8 mouse cellular contexts compared by ENCODE assay signal in the genomic region with DNA sequence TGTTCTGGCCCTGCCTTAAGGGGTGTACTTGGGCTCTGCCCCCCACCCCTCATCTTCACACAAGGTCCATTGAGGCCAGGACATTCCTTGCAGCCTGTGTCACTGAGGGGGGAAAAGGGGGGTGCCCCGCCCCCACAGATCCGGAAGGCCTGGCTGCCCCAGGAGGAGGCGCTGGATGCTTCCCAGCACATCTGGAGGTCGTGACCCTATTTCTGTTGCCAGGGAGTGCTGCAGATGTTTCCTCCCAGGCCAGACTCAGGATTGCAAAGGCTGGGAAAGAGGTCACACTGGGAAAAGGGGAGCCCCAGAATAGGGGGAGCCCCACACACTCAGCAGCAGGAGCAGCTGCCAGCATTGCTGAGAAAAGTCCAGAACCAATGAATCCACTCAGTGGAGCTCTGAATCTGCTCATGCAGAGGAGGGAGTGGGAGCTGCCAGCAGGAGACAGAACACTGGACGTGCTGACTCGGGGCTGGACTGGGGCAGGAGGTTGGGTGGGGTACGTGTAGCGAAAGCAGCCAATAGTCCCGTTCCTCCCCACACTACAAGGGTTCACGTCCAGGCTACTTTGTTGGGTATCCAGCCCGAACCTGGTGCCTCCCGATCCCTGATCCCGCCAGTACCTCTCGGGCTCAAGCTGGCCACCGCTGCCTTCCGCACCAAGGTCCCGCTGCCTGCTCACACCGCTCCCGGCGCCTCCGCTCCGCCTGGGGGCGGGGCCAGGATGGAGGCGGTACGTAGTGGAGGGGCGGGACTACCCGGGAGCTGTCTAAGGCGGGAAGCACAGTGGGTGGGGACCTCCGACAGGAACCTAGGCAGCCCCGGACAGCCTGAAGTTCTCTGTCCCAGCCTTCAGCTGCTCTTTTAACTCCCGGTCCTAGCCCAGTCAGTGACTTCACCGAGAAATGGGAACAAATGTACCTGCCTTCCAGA. TPM values are rescaled to one million over a fixed set of nuclear protein-coding genes. Genes with fewer than 3 reads are reported as not detected.
DNase-seq lines count a peak whose midpoint lies in the region; ATAC-seq and TF ChIP-seq lines count a peak whose summit lies in the region.

Gene Sipa1 (minus strand): TSS at position 727 of the 933 bp plus-strand sequence.

- DNase-seq in Muller cell, postnatal 12 days (ENCODE audit: inconsistent ontology term), result peak; percentile 95
- peak; percentile 58 for DNase-seq in cerebellum, adult 9-10 months
- peak; percentile 49 to 53 for DNase-seq in layer of hippocampus, adult 8-10 months (ENCODE audit: low spot score in 2 of 2)
- DNase-seq in lung, embryonic 14.5 days, result peak; percentile 96
- DNase-seq in thymus, adult 2 months, result peak; percentile 98

- peak; percentile 23; the same call in 1 of the 2 replicates for TF ChIP-seq CTCF in lung, embryonic 14.5 days (IDR thresholded peaks at IDR 0.05; ENCODE audit: low read depth)
- TF ChIP-seq CTCF in thymus, adult 2 months (IDR thresholded peaks at IDR 0.05; ENCODE audit: borderline replicate concordance, control insufficient read depth, extremely low read depth, insufficient read depth, low read length, poor library complexity), result peak; percentile 57; the same call in 1 of the 2 replicates

- peak within 1 kb of the TSS; percentile 60 for H3K4me2 ChIP-seq in lung, embryonic 14.5 days

- H3K27ac ChIP-seq in lung, embryonic 14.5 days (ENCODE audit: low read depth), result peak within 1 kb of the TSS; percentile 91
- peak within 1 kb of the TSS; percentile 86 for H3K27ac ChIP-seq in thymus, adult 2 months (ENCODE audit: control insufficient read depth, insufficient read depth, low read length)

- TF ChIP-seq POLR2A in thymus, adult 2 months (IDR thresholded peaks at IDR 0.05; ENCODE audit: control insufficient read depth, extremely low read depth, insufficient read depth, low read length, poor library complexity), result peak; percentile 92

- H3K4me1 ChIP-seq in lung, embryonic 14.5 days (ENCODE audit: insufficient read depth), result peaks cover 5% of the 10 kb centered on the region; the same call in 1 of the 2 replicates
- H3K4me1 ChIP-seq in thymus, adult 2 months (replicated peaks; ENCODE audit: control insufficient read depth, insufficient read depth, low read length), result peaks cover 33% of the 10 kb centered on the region

- WGBS in lung, embryonic 14.5 days, result 1% methylated on average over 32 of the region's 32 CpGs
- 2% methylated on average over 32 of the region's 32 CpGs for WGBS in thymus, adult 2 months

- H3K9ac ChIP-seq in lung, embryonic 14.5 days, result peak within 1 kb of the TSS; percentile 60

- peaks cover 50% of the 10 kb centered on the region for H3K36me3 ChIP-seq in lung, embryonic 14.5 days (ENCODE audit: insufficient read depth)
- peaks cover 15% of the 10 kb centered on the region for H3K36me3 ChIP-seq in thymus, adult 2 months (ENCODE audit: control insufficient read depth, insufficient read depth, low read length)

- H3K9me3 ChIP-seq in lung, embryonic 14.5 days (ENCODE audit: low read depth, low read length), result no peaks in the 10 kb centered on the region

- no peaks in the 10 kb centered on the region for H3K27me3 ChIP-seq in lung, embryonic 14.5 days (ENCODE audit: insufficient read depth, low read length)
- no peaks in the 10 kb centered on the region for H3K27me3 ChIP-seq in thymus, adult 2 months (ENCODE audit: control insufficient read depth, insufficient read depth, low read length)

- peak within 1 kb of the TSS; percentile 58 for H3K4me3 ChIP-seq in lung, embryonic 14.5 days (ENCODE audit: low read depth, low read length)
- H3K4me3 ChIP-seq in thymus, adult 2 months (ENCODE audit: control insufficient read depth, insufficient read depth, low read length), result peak within 1 kb of the TSS; percentile 75

- ATAC-seq in frontal cortex, adult (ENCODE audit: low TSS enrichment), result peak; percentile 78
- ATAC-seq in hematopoietic stem cell, adult 5-6 weeks (replicated peaks in 1 of 2; ENCODE audit: insufficient read depth in 1 of 2, low FRiP score in 2 of 2, low TSS enrichment in 1 of 2, low read depth in 1 of 2, poor library complexity in 2 of 2, severe bottlenecking in 2 of 2), result peak; percentile 83 to 89
- ATAC-seq in lung, embryonic 14.5 days (ENCODE audit: insufficient read depth), result peak; percentile 95
- ATAC-seq in neutrophil, adult 5-6 weeks (ENCODE audit: extremely low read depth, insufficient number of reproducible peaks, low FRiP score, poor library complexity, severe bottlenecking), result peak; percentile 65

RNA-seq across cellular contexts. Expression of gene Sipa1, which starts in this region (rescaled TPM):
- total RNA-seq in hematopoietic stem cell, adult 5-6 weeks (2017), result 33.0 and 33.8 TPM in 2 replicates
- 10 to 100 TPM; 16.2 to 20.4 (median 19.4) TPM for total RNA-seq in layer of hippocampus, adult 8-10 months (2022)
- 40.4 and 49.3 TPM in 2 replicates for polyA plus RNA-seq in lung, embryonic 14.5 days (2014; fragmentation: Nextera tagmentation; extraction: Ambion mirVana)
- total RNA-seq in neutrophil, adult 5-6 weeks (2017), result 199 and 249 TPM in 2 replicates
- 267 and 301 TPM in 2 replicates for polyA plus RNA-seq in thymus, adult 2 months (2012; rRNA removed)

Comparison
In these comparisons a context has a peak if more than half of its experiments do, and no peak if none do; other contexts are left out.
1. Peak in every context shown above with its lines: DNase-seq, ATAC-seq, H3K4me3 ChIP-seq and H3K27ac ChIP-seq.